Mouse (Mus musculus): ENCODE results near the gene Apba3.

Apba3 gene

DNA sequence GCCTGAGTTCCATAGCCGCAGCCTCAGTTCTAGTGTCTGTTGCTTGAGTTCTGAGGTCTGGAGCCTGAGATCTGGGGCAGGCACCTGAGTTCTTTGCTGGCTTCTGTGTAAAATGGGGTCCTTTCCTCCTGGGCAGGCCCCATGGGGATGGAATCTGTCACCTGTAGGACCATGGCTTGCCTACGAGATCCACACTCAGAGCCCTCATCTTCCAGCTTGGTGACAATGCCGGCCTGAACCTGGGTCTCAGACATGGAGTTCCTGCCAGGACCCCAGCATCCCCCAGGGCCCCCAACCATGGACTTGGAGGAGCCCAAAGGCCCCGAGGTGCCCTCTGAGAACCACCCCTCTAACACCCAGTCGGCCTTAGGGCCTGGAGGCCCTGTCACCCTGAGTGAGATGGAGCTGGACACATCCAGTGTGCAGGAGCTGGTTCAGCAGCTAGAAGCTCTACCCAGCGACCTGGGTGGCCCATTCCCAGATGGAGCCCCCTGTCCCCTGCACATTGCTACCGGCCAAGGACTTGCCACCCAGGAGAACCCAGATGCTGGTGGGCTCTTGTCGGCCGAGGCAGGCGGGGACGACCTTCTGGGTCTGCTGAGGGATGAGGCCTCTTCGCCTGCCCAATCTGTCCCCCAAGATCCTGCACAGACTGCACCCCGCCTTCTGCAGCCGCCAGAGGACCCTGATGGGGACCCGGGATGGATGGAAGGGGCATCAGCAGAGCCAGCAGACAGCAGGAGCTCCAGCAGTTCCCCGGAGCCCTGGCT lies 2.1 kb downstream of the Apba3 start:
- peaks cover 16% of the 10 kb centered on the region for H3K36me3 ChIP-seq (ENCODE audit: control insufficient read depth, insufficient read depth, low read length, poor library complexity, severe bottlenecking)
- DNase-seq (ENCODE audit: low read depth, low spot score), result no peak
- no peaks in the 10 kb centered on the region for H3K27me3 ChIP-seq (ENCODE audit: control insufficient read depth, insufficient read depth, low read length, poor library complexity, severe bottlenecking)

DNA sequence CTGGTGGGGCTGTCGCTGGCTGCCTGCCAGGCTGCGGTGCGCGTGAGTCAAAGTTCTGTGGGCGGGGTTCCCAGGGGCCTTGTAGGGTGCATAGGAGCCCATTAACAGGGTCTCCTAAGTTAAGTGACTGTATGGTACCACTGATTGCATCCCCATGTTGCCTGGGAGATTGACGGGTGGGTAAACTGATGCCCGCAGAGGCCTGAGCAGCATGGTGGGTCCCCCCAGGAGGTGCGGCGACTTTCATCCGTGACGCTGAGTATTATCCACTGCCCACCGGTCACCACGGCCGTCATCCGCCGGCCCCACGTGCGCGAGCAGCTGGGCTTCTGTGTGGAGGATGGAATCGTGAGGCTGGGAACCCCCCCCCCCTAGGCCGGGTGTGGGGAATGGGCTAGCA lies 5.6 kb downstream of the Apba3 start:
- no peak for DNase-seq (ENCODE audit: low read depth, low spot score)
- peaks cover 16% of the 10 kb centered on the region for H3K36me3 ChIP-seq (ENCODE audit: control insufficient read depth, insufficient read depth, low read length, poor library complexity, severe bottlenecking)
- no peaks in the 10 kb centered on the region for H3K27me3 ChIP-seq (ENCODE audit: control insufficient read depth, insufficient read depth, low read length, poor library complexity, severe bottlenecking)

GRCm38 (mm10) chr10:81273842-81274241 lies 7.1 kb downstream of the Apba3 start:
- Histone ChIP-seq H3K27me3 (ENCODE audit: control insufficient read depth, insufficient read depth, low read length, poor library complexity, severe bottlenecking) (no peaks in the 10 kb centered on the region), H3K36me3 (ENCODE audit: control insufficient read depth, insufficient read depth, low read length, poor library complexity, severe bottlenecking) (peaks cover 16% of the 10 kb centered on the region)
- DNase-seq (ENCODE audit: low read depth, low spot score), result no peak

DNA sequence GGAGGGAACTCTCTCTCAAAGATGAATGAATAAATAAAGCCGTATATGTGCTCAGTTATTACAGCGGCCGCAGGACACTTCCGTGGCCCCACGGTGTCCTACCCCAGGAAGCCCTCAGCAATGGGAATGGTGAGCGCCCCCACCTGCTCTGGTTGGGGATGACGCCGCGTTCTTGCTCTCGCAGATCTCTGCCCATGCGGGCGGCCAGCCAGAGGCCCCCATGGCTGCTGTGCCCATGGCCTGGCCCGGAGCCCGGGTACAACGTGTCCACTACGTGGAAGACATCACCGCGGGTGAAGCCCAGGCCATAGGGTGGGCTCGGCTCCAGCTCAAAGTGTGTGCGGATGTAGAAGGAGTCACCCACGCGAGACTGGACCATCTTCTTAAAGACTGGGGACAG lies 10.9 kb downstream of the Apba3 start:
- Histone ChIP-seq H3K36me3 (ENCODE audit: control insufficient read depth, insufficient read depth, low read length, poor library complexity, severe bottlenecking) (peaks cover 4% of the 10 kb centered on the region; the same call in 1 of the 2 replicates), H3K27me3 (ENCODE audit: control insufficient read depth, insufficient read depth, low read length, poor library complexity, severe bottlenecking) (no peaks in the 10 kb centered on the region)
- no peak for DNase-seq (ENCODE audit: low read depth, low spot score)

DNA sequence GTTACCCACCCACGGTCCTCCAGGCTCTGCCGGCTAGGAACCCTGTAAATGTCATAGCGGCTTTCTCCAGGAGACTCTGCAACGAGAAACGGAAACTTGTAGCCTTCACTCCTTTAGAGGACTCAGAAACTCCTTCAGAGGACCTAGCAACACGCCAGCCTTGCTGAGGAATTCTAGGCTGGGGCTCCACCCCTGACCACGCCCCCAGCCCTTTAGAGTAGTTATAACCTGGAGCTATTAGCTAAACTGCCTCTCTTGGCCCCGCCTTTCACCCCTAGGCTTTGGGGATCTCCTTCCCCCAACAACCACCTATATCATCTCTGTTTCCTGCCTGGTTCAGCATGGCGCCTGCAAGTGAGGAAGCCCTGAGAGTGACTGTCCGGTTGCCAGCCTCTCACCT lies 12.7 kb downstream of the Apba3 start:
- no peak for DNase-seq (ENCODE audit: low read depth, low spot score)
- H3K36me3 ChIP-seq (ENCODE audit: control insufficient read depth, insufficient read depth, low read length, poor library complexity, severe bottlenecking), result no peaks in the 10 kb centered on the region

GRCm38 (mm10) chr10:81284189-81284588 lies 17.4 kb downstream of the Apba3 start:
- no peak for DNase-seq (ENCODE audit: low read depth, low spot score)
- Histone ChIP-seq H3K27me3 (ENCODE audit: control insufficient read depth, insufficient read depth, low read length, poor library complexity, severe bottlenecking) (no peaks in the 10 kb centered on the region), H3K36me3 (ENCODE audit: control insufficient read depth, insufficient read depth, low read length, poor library complexity, severe bottlenecking) (no peaks in the 10 kb centered on the region)

More for the DNA sequence above, 12.7 kb downstream of the Apba3 start:
- H3K27me3 ChIP-seq (ENCODE audit: control insufficient read depth, insufficient read depth, low read length, poor library complexity, severe bottlenecking), result no peaks in the 10 kb centered on the region

- DNase-seq (ENCODE audit: low read depth, low spot score), result no peak
- Histone ChIP-seq H3K36me3 (ENCODE audit: control insufficient read depth, insufficient read depth, low read length, poor library complexity, severe bottlenecking) (no peaks in the 10 kb centered on the region), H3K27me3 (ENCODE audit: control insufficient read depth, insufficient read depth, low read length, poor library complexity, severe bottlenecking) (no peaks in the 10 kb centered on the region)
These were observed 18.0 kb downstream of the Apba3 start for GRCm38 (mm10) chr10:81284719-81285118.

GRCm38 (mm10) chr10:81285694-81286450 lies 19.1 kb downstream of the Apba3 start:
- Histone ChIP-seq H3K36me3 (ENCODE audit: control insufficient read depth, insufficient read depth, low read length, poor library complexity, severe bottlenecking) (no peaks in the 10 kb centered on the region), H3K27me3 (ENCODE audit: control insufficient read depth, insufficient read depth, low read length, poor library complexity, severe bottlenecking) (no peaks in the 10 kb centered on the region)
- peak; percentile 92 for DNase-seq (ENCODE audit: low read depth, low spot score)

DNA sequence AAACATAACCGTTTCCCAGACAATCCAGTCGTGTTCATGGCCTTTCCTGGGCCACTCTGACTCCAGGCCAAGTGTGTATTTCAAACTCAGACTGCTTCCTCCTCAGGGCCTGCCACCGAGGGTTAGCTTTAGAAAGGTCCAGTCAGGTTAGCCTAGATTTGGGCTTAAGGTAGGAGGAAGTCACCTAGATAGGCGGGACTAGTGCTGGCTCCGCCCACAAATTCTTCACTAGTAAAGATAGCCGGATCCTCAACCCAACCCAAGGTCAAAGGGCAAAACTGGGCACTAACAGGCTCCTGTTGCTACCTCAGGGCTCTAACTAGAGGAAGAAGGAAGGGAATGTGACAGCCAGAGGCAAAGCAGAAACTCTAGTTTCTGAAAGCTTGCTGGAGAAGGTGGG lies 19.8 kb downstream of the Apba3 start:
- no peaks in the 10 kb centered on the region for H3K36me3 ChIP-seq (ENCODE audit: control insufficient read depth, insufficient read depth, low read length, poor library complexity, severe bottlenecking)
- peak; percentile 61 for DNase-seq (ENCODE audit: low read depth, low spot score)
- H3K27me3 ChIP-seq (ENCODE audit: control insufficient read depth, insufficient read depth, low read length, poor library complexity, severe bottlenecking), result no peaks in the 10 kb centered on the region

- Histone ChIP-seq H3K27me3 (ENCODE audit: control insufficient read depth, insufficient read depth, low read length, poor library complexity, severe bottlenecking) (no peaks in the 10 kb centered on the region), H3K36me3 (ENCODE audit: control insufficient read depth, insufficient read depth, low read length, poor library complexity, severe bottlenecking) (no peaks in the 10 kb centered on the region)
- DNase-seq (ENCODE audit: low read depth, low spot score), result peak; percentile 85
These were observed 20.9 kb downstream of the Apba3 start for GRCm38 (mm10) chr10:81287513-81288157.

DNA sequence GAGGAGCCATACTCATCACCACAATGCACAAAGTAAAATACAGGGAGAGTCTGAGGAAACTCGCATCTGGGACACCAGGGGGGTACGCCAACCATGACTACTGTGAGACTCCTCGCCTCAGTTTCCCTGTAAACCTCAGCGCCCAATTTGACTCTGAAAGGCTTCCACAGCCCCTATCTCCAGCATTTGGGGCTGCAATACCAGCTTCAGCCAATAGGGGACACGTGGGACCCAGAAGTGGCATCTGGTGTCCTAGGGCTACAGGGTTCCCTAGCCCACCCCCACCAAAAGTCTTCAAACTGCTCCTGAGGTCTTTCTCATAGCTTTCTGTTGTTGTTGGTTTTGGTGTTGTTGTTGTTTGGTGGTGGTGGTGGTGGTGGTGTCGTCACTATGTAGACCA lies 21.8 kb downstream of the Apba3 start:
- Histone ChIP-seq H3K27me3 (ENCODE audit: control insufficient read depth, insufficient read depth, low read length, poor library complexity, severe bottlenecking) (no peaks in the 10 kb centered on the region), H3K36me3 (ENCODE audit: control insufficient read depth, insufficient read depth, low read length, poor library complexity, severe bottlenecking) (no peaks in the 10 kb centered on the region)
- peak; percentile 66 for DNase-seq (ENCODE audit: low read depth, low spot score)

DNA sequence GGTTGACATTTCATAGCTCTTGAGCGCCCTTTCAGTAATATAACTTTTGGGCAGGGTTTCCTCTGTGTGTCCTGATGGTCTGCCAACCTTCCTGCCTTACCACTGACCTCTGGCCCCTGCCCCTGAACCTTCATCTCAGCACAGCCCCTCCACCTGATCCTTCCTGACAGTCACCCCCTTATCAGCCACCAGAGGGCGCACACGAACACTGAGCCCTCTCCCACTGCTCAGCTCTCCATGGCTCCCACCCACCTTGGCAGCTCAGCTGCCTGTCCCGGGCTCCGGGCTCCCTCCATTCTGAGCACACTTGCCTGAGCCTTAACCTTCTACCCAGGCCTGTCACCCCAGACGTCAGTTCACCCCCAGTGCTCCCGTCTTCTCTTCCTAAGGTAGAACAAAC lies 22.5 kb downstream of the Apba3 start:
- Histone ChIP-seq H3K36me3 (ENCODE audit: control insufficient read depth, insufficient read depth, low read length, poor library complexity, severe bottlenecking) (no peaks in the 10 kb centered on the region), H3K27me3 (ENCODE audit: control insufficient read depth, insufficient read depth, low read length, poor library complexity, severe bottlenecking) (no peaks in the 10 kb centered on the region)
- peak; percentile 84 for DNase-seq (ENCODE audit: low read depth, low spot score)

GRCm38 (mm10) chr10:81289811-81290210 lies 23.1 kb downstream of the Apba3 start:
- no peaks in the 10 kb centered on the region for H3K27me3 ChIP-seq (ENCODE audit: control insufficient read depth, insufficient read depth, low read length, poor library complexity, severe bottlenecking)
- no peak for DNase-seq (ENCODE audit: low read depth, low spot score)
- H3K36me3 ChIP-seq (ENCODE audit: control insufficient read depth, insufficient read depth, low read length, poor library complexity, severe bottlenecking), result no peaks in the 10 kb centered on the region

DNA sequence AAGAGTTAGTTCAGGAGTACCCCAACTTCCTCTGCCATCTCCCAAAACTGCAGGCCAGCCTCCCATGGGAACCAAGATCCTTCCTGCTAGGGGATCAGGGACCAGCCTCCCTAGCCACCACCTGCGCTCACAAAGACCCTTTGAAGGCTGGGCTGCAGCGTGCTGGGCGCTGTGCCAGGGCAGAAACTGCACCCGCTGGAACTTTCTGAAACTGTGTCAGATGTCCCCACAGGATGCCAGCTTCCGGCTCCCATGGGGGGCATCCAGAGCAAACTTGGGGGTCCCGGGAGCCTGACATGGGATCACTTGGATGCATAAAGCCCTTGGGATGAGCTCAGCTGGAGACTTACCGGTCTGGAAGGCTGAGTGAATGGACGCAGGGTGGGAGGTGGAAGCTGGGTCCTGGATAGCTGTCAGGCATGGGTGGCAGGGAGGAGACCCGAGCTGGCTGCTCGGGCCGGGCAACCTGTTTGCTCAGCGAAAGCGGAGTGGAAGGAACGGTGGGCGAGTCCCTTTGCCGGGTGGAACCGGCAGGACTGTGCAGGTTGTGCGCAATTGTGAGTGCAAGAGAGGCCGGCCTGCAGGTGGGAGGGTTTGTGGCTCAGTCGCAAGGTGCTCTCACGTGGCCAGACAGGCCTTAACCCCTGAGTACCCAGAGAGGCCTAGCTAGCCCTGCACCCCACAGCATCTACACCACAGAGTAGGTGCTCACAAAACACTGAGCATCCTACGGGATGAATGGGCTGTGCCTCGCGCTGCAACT lies 24.1 kb downstream of the Apba3 start:
- Histone ChIP-seq H3K36me3 (ENCODE audit: control insufficient read depth, insufficient read depth, low read length, poor library complexity, severe bottlenecking) (no peaks in the 10 kb centered on the region), H3K27me3 (ENCODE audit: control insufficient read depth, insufficient read depth, low read length, poor library complexity, severe bottlenecking) (no peaks in the 10 kb centered on the region)
- DNase-seq (ENCODE audit: low read depth, low spot score), result peak; percentile 46

Measured in splenic B cell, adult 2 months (primary cell).